In genomic region chr16:55476544-55477208, GRCm38 (mm10) we compare ENCODE assay signal across 9 mouse cellular contexts.
DNase-seq lines count a peak whose midpoint lies in the region; ATAC-seq lines count a peak whose summit lies in the region.
"Had no signal": no experiment of that assay in that cellular context is flagged by ENCODE, and none has a peak within 500 bp of the region (broad histone marks: within the 10 kb centered on the region; RNA-seq: fewer than 3 reads in every experiment).

No protein-coding gene starts in this region.

- no peak overlapping the region for H3K27ac ChIP-seq in limb, embryonic 12.5 days
- H3K27ac ChIP-seq: stomach, embryonic 15.5 days had no signal

- peak; percentile 36 to 68 for DNase-seq in right cerebral cortex, adult 2 months (ENCODE audit: low spot score in 2 of 2)
- no peak for DNase-seq in right cerebral cortex, postnatal 25 days
- peak; percentile 31 for DNase-seq in fibroblast of lung, adult 2 months (ENCODE audit: low read depth)
- DNase-seq in induced T-regulatory cell, adult 2 months (ENCODE audit: low read depth), result peak; percentile 88
- peak; percentile 49 for DNase-seq in neural tube, embryonic 10.5 days (ENCODE audit: extremely low spot score, low spot score)
- DNase-seq in gastrocnemius, postnatal 14 days, result no peak

- 20% methylated on average over 17 of the region's 17 CpGs for WGBS in limb, embryonic 12.5 days

- peak; percentile 81 for ATAC-seq in activated CD4-positive, CD25-positive, alpha-beta regulatory T cell, adult 4 months
- ATAC-seq in limb, embryonic 12.5 days (ENCODE audit: insufficient number of reproducible peaks, insufficient read depth, low FRiP score, low TSS enrichment, low read depth), result 0 out of 2 replicates have a peak, but pooled peaks have one; percentile 45

- no peaks in the 10 kb centered on the region for H3K36me3 ChIP-seq in limb, embryonic 12.5 days
- H3K36me3 ChIP-seq: stomach, embryonic 15.5 days had no signal

- H3K4me3 ChIP-seq in limb, embryonic 12.5 days (replicated peaks), result no peak overlapping the region
- H3K4me3 ChIP-seq: stomach, embryonic 15.5 days had no signal

- H3K4me1 ChIP-seq in limb, embryonic 12.5 days (replicated peaks), result no peaks in the 10 kb centered on the region; the same call in 1 of the 2 replicates
- H3K4me1 ChIP-seq: stomach, embryonic 15.5 days had no signal

- H3K4me2 ChIP-seq in limb, embryonic 12.5 days, result peak overlapping the region; percentile 30
- H3K4me2 ChIP-seq: stomach, embryonic 15.5 days had no signal

- intact Hi-C loops in gastrocnemius, postnatal 14 days (cut with DNase I; ENCODE audit: low total_unique reads), result no loop called here

- no peak overlapping the region for H3K9ac ChIP-seq in limb, embryonic 12.5 days (replicated peaks)
- H3K9ac ChIP-seq: stomach, embryonic 15.5 days had no signal

- H3K27me3 ChIP-seq in limb, embryonic 12.5 days, result no peaks in the 10 kb centered on the region
- H3K27me3 ChIP-seq: stomach, embryonic 15.5 days had no signal

- H3K9me3 ChIP-seq in limb, embryonic 12.5 days, result no peaks in the 10 kb centered on the region
- H3K9me3 ChIP-seq: stomach, embryonic 15.5 days had no signal

Comparison
In these comparisons a context has a peak if more than half of its experiments do, and no peak if none do; other contexts are left out.
1. DNase-seq: peak in right cerebral cortex, adult 2 months (2 of 2), fibroblast of lung, adult 2 months (single experiment), induced T-regulatory cell, adult 2 months (single experiment) and neural tube, embryonic 10.5 days (single experiment); none in right cerebral cortex, postnatal 25 days (single experiment) and gastrocnemius, postnatal 14 days (single experiment).